Mouse (Mus musculus): ENCODE data around the gene Abca14. TPM values are rescaled to one million over a fixed set of nuclear protein-coding genes. Genes with fewer than 3 reads are reported as not detected.

Abca14 gene
- total RNA-seq, 1 experiment, result 0.09 TPM

DNA sequence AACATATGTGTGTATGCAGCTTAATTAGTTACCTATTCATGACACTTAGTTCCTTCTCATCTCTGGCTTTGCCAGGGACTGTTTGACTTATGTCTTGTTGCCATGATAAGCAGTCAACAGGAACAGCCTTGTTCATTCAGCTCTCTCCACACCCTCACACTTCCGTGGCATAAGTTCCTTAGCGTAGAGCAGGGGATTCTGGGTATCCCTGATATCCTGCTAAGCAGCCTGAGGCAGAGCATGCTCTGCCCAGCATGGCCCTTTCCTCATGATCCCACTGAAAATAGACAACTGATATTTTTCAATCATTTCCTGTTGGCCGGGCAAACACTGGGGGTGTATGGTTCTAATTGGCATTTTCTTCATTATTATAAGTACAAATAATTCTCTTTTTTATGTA, 26.1 kb upstream of the Abca14 start:
- no peaks in the 10 kb centered on the region for H3K9me3 ChIP-seq (ENCODE audit: control insufficient read depth, insufficient read depth, low read depth, low read length)
- in situ Hi-C loops (cut with MboI; ENCODE audit: low sequenced_read_pairs in 2 of 2, unreplicated experiment in 2 of 2), result no loop called here
- no peaks in the 10 kb centered on the region for H3K4me1 ChIP-seq (ENCODE audit: control insufficient read depth in 2 of 2, insufficient read depth in 2 of 2, low read length in 2 of 2, poor library complexity in 1 of 2)
- H3K27ac ChIP-seq (ENCODE audit: insufficient read depth, low read depth, low read length, poor library complexity, severe bottlenecking), result no peak overlapping the region
- no peaks in the 10 kb centered on the region for H3K36me3 ChIP-seq (ENCODE audit: control insufficient read depth, insufficient read depth, low read length, poor library complexity, severe bottlenecking)
- no peak overlapping the region for H3K4me3 ChIP-seq (ENCODE audit: insufficient read depth in 1 of 2, low read depth in 1 of 2, low read length in 2 of 2, poor library complexity in 1 of 2, severe bottlenecking in 1 of 2)
- no peak for DNase-seq (ENCODE audit: low read depth, low spot score)
- no peak overlapping the region for H3K9ac ChIP-seq (ENCODE audit: insufficient read depth, low read depth, low read length, poor library complexity, severe bottlenecking)
- no peak for TF ChIP-seq ZNF384 (IDR thresholded peaks at IDR 0.05; ENCODE audit: low read depth, low read length)
- no peak for TF ChIP-seq CHD2 (IDR thresholded peaks at IDR 0.05; ENCODE audit: low read depth, low read length)
- no peak for TF ChIP-seq MAFK (IDR thresholded peaks at IDR 0.05; ENCODE audit: insufficient read depth, low read depth, low read length)
- no peak for TF ChIP-seq HCFC1 (IDR thresholded peaks at IDR 0.05; ENCODE audit: borderline replicate concordance, insufficient read depth, low read length)
- TF ChIP-seq ZC3H11A (IDR thresholded peaks at IDR 0.05; ENCODE audit: borderline replicate concordance, low read depth, low read length), result no peak

DNA sequence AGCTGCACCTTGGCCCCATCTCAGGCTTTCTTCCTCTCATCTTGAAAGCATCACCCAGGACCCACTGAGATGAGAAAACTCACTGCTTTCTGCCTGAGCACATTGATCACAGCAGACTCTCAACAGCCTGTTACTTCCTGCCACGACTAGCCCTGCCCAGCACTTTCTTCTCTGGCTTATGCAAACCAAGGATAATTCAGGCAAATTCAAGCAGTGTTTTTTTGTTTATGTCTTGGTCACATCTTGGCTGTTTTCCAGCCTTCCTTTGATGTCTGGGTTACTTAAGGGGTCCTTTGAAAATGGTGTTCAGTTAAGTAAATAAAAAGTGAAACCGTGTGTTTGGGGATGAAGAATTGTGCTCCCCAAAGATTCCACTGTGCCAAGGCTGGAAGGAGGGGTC, 24.8 kb upstream of the Abca14 start:
- no peaks in the 10 kb centered on the region for H3K4me1 ChIP-seq (ENCODE audit: control insufficient read depth in 2 of 2, insufficient read depth in 2 of 2, low read length in 2 of 2, poor library complexity in 1 of 2)
- no peak overlapping the region for H3K9ac ChIP-seq (ENCODE audit: insufficient read depth, low read depth, low read length, poor library complexity, severe bottlenecking)
- H3K9me3 ChIP-seq (ENCODE audit: control insufficient read depth, insufficient read depth, low read depth, low read length), result no peaks in the 10 kb centered on the region
- H3K36me3 ChIP-seq (ENCODE audit: control insufficient read depth, insufficient read depth, low read length, poor library complexity, severe bottlenecking), result no peaks in the 10 kb centered on the region
- H3K27ac ChIP-seq (ENCODE audit: insufficient read depth, low read depth, low read length, poor library complexity, severe bottlenecking), result no peak overlapping the region
- TF ChIP-seq ZNF384 (IDR thresholded peaks at IDR 0.05; ENCODE audit: low read depth, low read length) (no peak), MAFK (IDR thresholded peaks at IDR 0.05; ENCODE audit: insufficient read depth, low read depth, low read length) (no peak), ZC3H11A (IDR thresholded peaks at IDR 0.05; ENCODE audit: borderline replicate concordance, low read depth, low read length) (no peak), CHD2 (IDR thresholded peaks at IDR 0.05; ENCODE audit: low read depth, low read length) (no peak), HCFC1 (IDR thresholded peaks at IDR 0.05; ENCODE audit: borderline replicate concordance, insufficient read depth, low read length) (no peak)
- no peak overlapping the region for H3K4me3 ChIP-seq (ENCODE audit: insufficient read depth in 1 of 2, low read depth in 1 of 2, low read length in 2 of 2, poor library complexity in 1 of 2, severe bottlenecking in 1 of 2)
- in situ Hi-C loops (cut with MboI; ENCODE audit: low sequenced_read_pairs in 2 of 2, unreplicated experiment in 2 of 2), result no loop called here
- DNase-seq (ENCODE audit: low read depth, low spot score), result no peak

DNA sequence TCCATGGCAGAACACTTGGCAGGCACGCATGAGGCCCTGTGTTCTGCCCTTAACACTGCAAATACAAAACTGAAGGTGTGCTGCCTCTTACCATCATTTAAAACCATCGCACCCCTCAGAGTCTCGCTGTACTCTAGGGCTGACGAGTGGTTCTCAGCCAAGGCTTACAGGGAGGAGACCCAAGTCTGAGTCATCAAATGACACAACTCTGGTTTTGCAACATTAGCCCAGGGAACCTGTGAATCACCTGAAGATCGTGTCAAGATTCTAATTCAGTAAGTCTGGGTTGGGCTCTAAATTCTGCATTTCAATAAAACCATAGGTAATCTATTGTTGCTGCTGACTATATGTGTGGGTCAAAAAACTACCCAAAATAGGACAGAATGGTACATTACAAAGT, 23.2 kb upstream of the Abca14 start:
- no peak for TF ChIP-seq ZC3H11A (IDR thresholded peaks at IDR 0.05; ENCODE audit: borderline replicate concordance, low read depth, low read length)
- no peak overlapping the region for H3K27ac ChIP-seq (ENCODE audit: insufficient read depth, low read depth, low read length, poor library complexity, severe bottlenecking)
- H3K36me3 ChIP-seq (ENCODE audit: control insufficient read depth, insufficient read depth, low read length, poor library complexity, severe bottlenecking), result no peaks in the 10 kb centered on the region

DNA sequence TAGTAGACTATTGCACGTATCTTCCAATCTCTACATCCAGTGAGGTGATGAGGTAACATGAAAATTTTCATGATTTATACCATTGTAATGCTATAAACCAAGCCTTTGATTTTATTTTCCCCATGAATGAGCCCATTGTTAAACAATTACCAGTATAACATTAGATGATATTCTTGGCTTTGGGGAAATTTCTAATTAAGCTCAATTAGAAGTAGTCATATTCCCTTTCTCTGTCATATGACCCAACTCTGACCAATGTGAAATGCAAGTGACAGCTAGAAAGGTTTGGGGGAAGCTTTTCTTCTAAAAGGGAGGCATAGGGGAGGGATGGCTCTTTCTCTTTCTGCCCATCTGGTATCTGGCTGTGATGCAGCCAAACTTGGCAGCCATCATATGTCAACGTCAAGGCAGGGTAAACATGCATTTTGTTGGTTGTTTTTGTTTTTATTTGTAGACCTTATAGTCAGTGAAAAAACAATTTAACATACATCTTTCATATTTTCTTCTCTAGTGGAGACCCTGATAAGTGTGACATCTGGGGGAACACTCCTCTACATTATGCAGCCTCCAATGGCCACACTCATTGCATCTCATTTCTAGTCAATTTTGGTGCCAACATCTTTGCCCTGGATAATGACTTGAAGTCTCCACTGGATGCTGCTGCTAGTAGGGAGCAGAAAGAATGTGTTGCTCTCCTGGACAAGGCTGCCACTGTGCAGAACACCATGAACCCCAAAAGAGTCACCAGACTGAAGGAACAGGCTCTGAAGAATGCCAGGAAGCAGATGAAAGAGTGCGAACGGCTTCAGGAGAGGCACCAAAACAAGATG, 22.1 kb upstream of the Abca14 start:
- no peak for DNase-seq (ENCODE audit: low read depth, low spot score)
- Histone ChIP-seq H3K9me3 (ENCODE audit: control insufficient read depth, insufficient read depth, low read depth, low read length) (no peaks in the 10 kb centered on the region), H3K9ac (ENCODE audit: insufficient read depth, low read depth, low read length, poor library complexity, severe bottlenecking) (no peak overlapping the region), H3K4me3 (ENCODE audit: insufficient read depth in 1 of 2, low read depth in 1 of 2, low read length in 2 of 2, poor library complexity in 1 of 2, severe bottlenecking in 1 of 2) (no peak overlapping the region), H3K4me1 (ENCODE audit: control insufficient read depth in 2 of 2, insufficient read depth in 2 of 2, low read length in 2 of 2, poor library complexity in 1 of 2) (no peaks in the 10 kb centered on the region), H3K27ac (ENCODE audit: insufficient read depth, low read depth, low read length, poor library complexity, severe bottlenecking) (no peak overlapping the region), H3K36me3 (ENCODE audit: control insufficient read depth, insufficient read depth, low read length, poor library complexity, severe bottlenecking) (no peaks in the 10 kb centered on the region)
- in situ Hi-C loops (cut with MboI; ENCODE audit: low sequenced_read_pairs in 2 of 2, unreplicated experiment in 2 of 2), result no loop called here
- TF ChIP-seq HCFC1 (IDR thresholded peaks at IDR 0.05; ENCODE audit: borderline replicate concordance, insufficient read depth, low read length) (no peak), ZC3H11A (IDR thresholded peaks at IDR 0.05; ENCODE audit: borderline replicate concordance, low read depth, low read length) (no peak), MAFK (IDR thresholded peaks at IDR 0.05; ENCODE audit: insufficient read depth, low read depth, low read length) (no peak), CHD2 (IDR thresholded peaks at IDR 0.05; ENCODE audit: low read depth, low read length) (no peak), ZNF384 (IDR thresholded peaks at IDR 0.05; ENCODE audit: low read depth, low read length) (no peak)

More for the DNA sequence above, 23.2 kb upstream of the Abca14 start:
- Histone ChIP-seq H3K9ac (ENCODE audit: insufficient read depth, low read depth, low read length, poor library complexity, severe bottlenecking) (no peak overlapping the region), H3K4me1 (ENCODE audit: control insufficient read depth in 2 of 2, insufficient read depth in 2 of 2, low read length in 2 of 2, poor library complexity in 1 of 2) (no peaks in the 10 kb centered on the region), H3K4me3 (ENCODE audit: insufficient read depth in 1 of 2, low read depth in 1 of 2, low read length in 2 of 2, poor library complexity in 1 of 2, severe bottlenecking in 1 of 2) (no peak overlapping the region), H3K9me3 (ENCODE audit: control insufficient read depth, insufficient read depth, low read depth, low read length) (no peaks in the 10 kb centered on the region)
- in situ Hi-C loops (cut with MboI; ENCODE audit: low sequenced_read_pairs in 2 of 2, unreplicated experiment in 2 of 2), result no loop called here
- DNase-seq (ENCODE audit: low read depth, low spot score), result no peak

DNA sequence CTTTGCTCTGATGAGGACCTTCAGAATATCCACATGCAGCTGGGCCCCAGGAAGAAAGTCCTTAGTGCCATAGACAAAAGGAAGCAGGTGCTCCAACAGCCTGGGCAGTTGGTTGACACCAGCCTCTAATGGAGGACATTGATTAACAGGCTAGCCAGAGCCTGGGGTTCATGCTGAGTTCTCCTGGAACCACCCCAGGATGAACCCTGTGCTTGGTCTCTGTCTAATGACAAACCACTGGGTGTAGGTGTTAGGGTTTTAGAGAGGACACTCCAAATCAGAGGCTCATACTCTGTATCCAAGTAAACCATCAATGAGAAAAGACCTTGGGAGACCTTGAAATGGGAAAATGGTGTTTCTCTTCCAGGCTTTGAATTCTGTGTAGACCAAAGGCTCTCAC, 20.9 kb upstream of the Abca14 start:
- Histone ChIP-seq H3K9me3 (ENCODE audit: control insufficient read depth, insufficient read depth, low read depth, low read length) (no peaks in the 10 kb centered on the region), H3K36me3 (ENCODE audit: control insufficient read depth, insufficient read depth, low read length, poor library complexity, severe bottlenecking) (no peaks in the 10 kb centered on the region), H3K27ac (ENCODE audit: insufficient read depth, low read depth, low read length, poor library complexity, severe bottlenecking) (no peak overlapping the region), H3K9ac (ENCODE audit: insufficient read depth, low read depth, low read length, poor library complexity, severe bottlenecking) (no peak overlapping the region), H3K4me1 (ENCODE audit: control insufficient read depth in 2 of 2, insufficient read depth in 2 of 2, low read length in 2 of 2, poor library complexity in 1 of 2) (no peaks in the 10 kb centered on the region), H3K4me3 (ENCODE audit: insufficient read depth in 1 of 2, low read depth in 1 of 2, low read length in 2 of 2, poor library complexity in 1 of 2, severe bottlenecking in 1 of 2) (no peak overlapping the region)
- no peak for TF ChIP-seq MAFK (IDR thresholded peaks at IDR 0.05; ENCODE audit: insufficient read depth, low read depth, low read length)
- TF ChIP-seq HCFC1 (IDR thresholded peaks at IDR 0.05; ENCODE audit: borderline replicate concordance, insufficient read depth, low read length), result no peak
- TF ChIP-seq ZNF384 (IDR thresholded peaks at IDR 0.05; ENCODE audit: low read depth, low read length), result no peak
- TF ChIP-seq ZC3H11A (IDR thresholded peaks at IDR 0.05; ENCODE audit: borderline replicate concordance, low read depth, low read length), result no peak
- no peak for TF ChIP-seq CHD2 (IDR thresholded peaks at IDR 0.05; ENCODE audit: low read depth, low read length)
- no peak for DNase-seq (ENCODE audit: low read depth, low spot score)
- in situ Hi-C loops (cut with MboI; ENCODE audit: low sequenced_read_pairs in 2 of 2, unreplicated experiment in 2 of 2), result no loop called here
